Mouse (Mus musculus) heart, adult 2 months (tissue): ENCODE measurements around the gene Trpm3. TPM values are rescaled to one million over a fixed set of nuclear protein-coding genes. Genes with fewer than 3 reads are reported as not detected.

Experiments used
- DNase-seq, 2 experiments: peaks; one replicate each; pipeline ENCODE4 v3.0.0; 2021
- H3K27ac ChIP-seq: fragments of 200-600 bp; 2 replicates; pipeline ENCODE4 v1.8.1; 2022
- H3K27me3 ChIP-seq: fragments of 200-500 bp; 2 replicates; pipeline ENCODE4 v1.6.1; 2012; ENCODE audit warnings: mild to moderate bottlenecking, low read length, inconsistent platforms, mixed read lengths; ENCODE audit not compliant: control insufficient read depth, insufficient read depth
- H3K36me3 ChIP-seq: fragments of 200-500 bp; 2 replicates; pipeline ENCODE4 v1.6.1; 2012; ENCODE audit warnings: low read length, inconsistent platforms; ENCODE audit not compliant: control insufficient read depth, insufficient read depth
- H3K4me1 ChIP-seq: fragments of 200-500 bp; 2 replicates; pipeline ENCODE4 v1.6.1; 2011; ENCODE audit warnings: low read length; ENCODE audit not compliant: control insufficient read depth, insufficient read depth
- H3K4me3 ChIP-seq: fragments of 200-600 bp; 2 replicates; pipeline ENCODE4 v1.8.1; 2022
- H3K79me2 ChIP-seq: fragments of 200-500 bp; replicated peaks from 2 replicates; pipeline ENCODE4 v1.6.1; 2012; ENCODE audit warnings: mild to moderate bottlenecking, inconsistent platforms, low read length, moderate library complexity, mixed read lengths; ENCODE audit not compliant: control insufficient read depth, insufficient read depth
- H3K9ac ChIP-seq: fragments of 200-500 bp; 2 replicates; pipeline ENCODE4 v1.6.1; 2012; ENCODE audit warnings: low read depth, mild to moderate bottlenecking, control low read depth, inconsistent platforms, low read length, mixed read lengths
- CTCF ChIP-seq: fragments of 200-600 bp; IDR thresholded peaks from 2 replicates; pipeline ENCODE4 v1.8.1; 2022; ENCODE audit warnings: antibody characterized with exemption, mild to moderate bottlenecking, moderate library complexity
- EP300 ChIP-seq: fragments of 200-500 bp; IDR thresholded peaks from 2 replicates; pipeline ENCODE4 v1.6.1; 2011; ENCODE audit warnings: low read depth, low read length, control low read depth; ENCODE audit not compliant: insufficient read depth
- POLR2A ChIP-seq: fragments of 200-500 bp; IDR thresholded peaks from 2 replicates; pipeline ENCODE4 v1.6.1; 2011; ENCODE audit warnings: mild to moderate bottlenecking, low read depth, low read length, control low read depth; ENCODE audit not compliant: insufficient read depth
- WGBS: fragments of 180-500 bp; shearing (Covaris S2); methylation state at CpG from one replicate; pipeline ENCODE4 v1.1.7; 2018; 5-methylcytosine and 5-hydroxymethylcytosine counted together
- intact Hi-C: fragments of 180-260 bp; cut with DNase I; formaldehyde crosslinking; loops from one replicate; pipeline ENCODE4 v1.15.1; 2025
- polyA plus RNA-seq: library from polyadenylated mRNA; depleted of rRNA; stranded (reverse); fragments of >200 nt; gene quantifications from 2 replicates; pipeline ENCODE4 v1.2.3, GENCODE M21; 2012
- total RNA-seq, 2 experiments: library from RNA; stranded (reverse); gene quantifications; 2 replicates each; pipeline ENCODE4 v1.2.3; 2021

Gene Trpm3
- total and polyA plus RNA-seq, 3 experiments = 0.51 to 1.1 (median 0.81) TPM

DNA sequence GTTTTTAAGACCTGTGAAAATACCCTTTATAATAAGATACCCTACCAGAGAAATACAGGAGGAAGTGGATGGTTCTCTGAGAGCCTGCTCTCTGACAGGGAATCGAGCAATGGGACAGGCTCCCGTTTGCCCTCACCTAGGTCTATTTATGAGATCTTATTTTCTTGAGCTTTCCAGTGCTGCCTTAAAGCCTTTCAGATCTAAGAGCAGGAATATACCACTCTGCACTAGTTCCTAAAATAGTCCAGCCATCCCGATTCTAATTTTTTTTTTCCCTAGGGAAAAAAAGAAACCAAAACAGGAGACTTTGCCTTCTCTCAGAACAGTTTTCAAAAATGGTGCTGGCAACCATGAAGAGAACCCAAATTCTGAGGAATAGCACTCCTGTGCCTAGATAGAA is 786.4 kb downstream of the Trpm3 start:
- Histone ChIP-seq H3K4me3 (no peak overlapping the region), H3K36me3 (peaks cover 2% of the 10 kb centered on the region; the same call in 1 of the 2 replicates), H3K9ac (no peak overlapping the region), H3K27me3 (no peaks in the 10 kb centered on the region), H3K27ac (peak overlapping the region; percentile 52), H3K79me2 (no peaks in the 10 kb centered on the region), H3K4me1 (peaks cover 7% of the 10 kb centered on the region)
- 54% methylated on average over 3 of the region's 3 CpGs for WGBS
- no peak for TF ChIP-seq CTCF
- no peak for TF ChIP-seq EP300
- no peak for TF ChIP-seq POLR2A
- intact Hi-C loops = no loop called here
- DNase-seq = no peak

DNA sequence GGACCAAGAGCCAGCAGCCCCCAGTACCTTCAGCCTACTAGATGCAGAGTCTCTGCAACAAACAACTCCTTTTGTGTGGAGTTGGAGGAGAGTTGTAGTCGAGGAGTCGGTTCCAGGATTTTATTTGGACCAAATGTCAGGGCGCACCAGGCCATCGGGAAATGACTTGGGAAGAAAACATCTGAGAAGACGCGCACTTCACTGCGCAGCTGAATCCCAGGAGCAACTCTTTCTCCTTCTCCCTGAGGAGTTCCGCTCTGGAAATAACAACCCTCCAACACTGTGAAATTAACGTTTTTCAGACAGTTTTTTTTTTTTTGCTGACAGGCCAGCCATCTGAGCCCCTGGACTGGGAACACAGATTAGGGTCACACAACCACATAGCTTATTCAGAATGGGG is 787.9 kb downstream of the Trpm3 start:
- TF ChIP-seq EP300 (no peak), POLR2A (0 out of 2 replicates have a peak, but pooled peaks have one; percentile 17)
- peak; percentile 40 to 59 for DNase-seq
- WGBS = 70% methylated on average over 9 of the region's 9 CpGs
- Histone ChIP-seq H3K79me2 (no peaks in the 10 kb centered on the region), H3K4me3 (no peak overlapping the region), H3K4me1 (peaks cover 14% of the 10 kb centered on the region), H3K27me3 (no peaks in the 10 kb centered on the region), H3K27ac (peak overlapping the region; percentile 66), H3K9ac (no peak overlapping the region), H3K36me3 (peaks cover 2% of the 10 kb centered on the region; the same call in 1 of the 2 replicates)
- intact Hi-C loops = no loop called here

DNA sequence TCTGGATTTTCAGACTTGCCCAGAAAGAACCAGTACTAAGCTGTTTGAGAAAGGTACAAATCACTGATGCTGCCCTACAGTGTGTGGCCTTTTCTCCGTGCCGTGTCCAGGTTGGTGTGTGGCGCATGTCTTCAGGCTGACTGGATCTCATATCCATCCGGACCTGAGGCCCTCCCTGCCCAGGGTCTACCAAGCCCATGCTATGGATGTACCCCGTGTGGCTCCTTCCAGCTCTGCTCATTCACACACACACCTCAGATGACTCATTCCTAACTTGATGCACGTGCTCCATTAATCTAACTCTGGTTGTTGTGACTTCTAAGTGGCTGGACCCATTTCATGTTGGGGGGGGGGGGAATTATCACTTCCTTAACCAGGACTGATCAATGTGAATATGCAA is 789.5 kb downstream of the Trpm3 start:
- no peak overlapping the region for H3K4me3 ChIP-seq
- no peak for DNase-seq
- no peak overlapping the region for H3K9ac ChIP-seq
- TF ChIP-seq CTCF (no peak), POLR2A (no peak), EP300 (no peak)
- peak overlapping the region; percentile 66 for H3K27ac ChIP-seq
- peaks cover 2% of the 10 kb centered on the region; the same call in 1 of the 2 replicates for H3K36me3 ChIP-seq
- peaks cover 14% of the 10 kb centered on the region for H3K4me1 ChIP-seq
- H3K27me3 ChIP-seq = no peaks in the 10 kb centered on the region
- intact Hi-C loops = no loop called here
- 88% methylated on average over 6 of the region's 6 CpGs for WGBS
- H3K79me2 ChIP-seq = no peaks in the 10 kb centered on the region

DNA sequence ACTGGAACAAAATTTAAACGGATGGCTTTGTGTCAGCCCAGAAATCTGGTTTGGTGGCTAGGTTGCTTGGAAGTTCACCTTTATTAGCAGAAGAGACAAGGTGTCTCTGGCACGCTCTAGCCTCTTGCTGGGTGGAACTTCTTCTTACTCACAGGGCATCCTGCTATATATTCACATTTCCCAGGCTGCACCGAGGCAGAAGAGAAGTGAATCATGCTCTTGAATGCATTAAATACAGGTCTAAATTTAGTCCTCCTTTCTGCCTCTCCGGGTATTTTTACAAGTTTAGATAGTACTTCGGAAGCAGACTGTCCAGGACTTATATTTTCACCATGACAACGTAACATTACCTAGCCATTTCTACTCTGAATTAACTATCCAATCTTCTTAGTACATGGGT is 790.9 kb downstream of the Trpm3 start:
- Histone ChIP-seq H3K4me3 (no peak overlapping the region), H3K9ac (no peak overlapping the region), H3K36me3 (peaks cover 2% of the 10 kb centered on the region; the same call in 1 of the 2 replicates), H3K4me1 (peaks cover 14% of the 10 kb centered on the region), H3K79me2 (no peaks in the 10 kb centered on the region), H3K27ac (peak overlapping the region; percentile 70), H3K27me3 (no peaks in the 10 kb centered on the region)
- DNase-seq = no peak
- intact Hi-C loops = loop anchor here (1.0 kb wide), 1 partner anchor 13 kb away; no protein-coding TSS in a partner anchor
- TF ChIP-seq EP300 (no peak), POLR2A (no peak), CTCF (no peak)
- 56% methylated on average over 6 of the region's 6 CpGs for WGBS

GRCm38 (mm10) chr19:22930368-22930834 is 791.6 kb downstream of the Trpm3 start:
- 14% methylated on average over 7 of the region's 7 CpGs for WGBS
- intact Hi-C loops = loop anchor here (1.0 kb wide), 1 partner anchor 14 kb away; no protein-coding TSS in a partner anchor
- TF ChIP-seq CTCF = 0 out of 2 replicates have a peak, but pooled peaks have one; percentile 27
- 0 out of 2 replicates have a peak, but pooled peaks have one; percentile 13 for TF ChIP-seq EP300
- no peak for TF ChIP-seq POLR2A
- H3K4me1 ChIP-seq = peaks cover 14% of the 10 kb centered on the region
- H3K27me3 ChIP-seq = no peaks in the 10 kb centered on the region
- peak overlapping the region; percentile 19; the same call in 1 of the 2 replicates for H3K4me3 ChIP-seq
- peak; percentile 71 to 76 for DNase-seq
- no peaks in the 10 kb centered on the region for H3K79me2 ChIP-seq
- H3K36me3 ChIP-seq = peaks cover 2% of the 10 kb centered on the region; the same call in 1 of the 2 replicates
- H3K27ac ChIP-seq = peak overlapping the region; percentile 70
- no peak overlapping the region for H3K9ac ChIP-seq

- TF ChIP-seq CTCF = no peak
- no peak for TF ChIP-seq EP300
- TF ChIP-seq POLR2A = no peak
- intact Hi-C loops = no loop called here
- WGBS = 62% methylated on average over 6 of the region's 6 CpGs
- Histone ChIP-seq H3K4me1 (peaks cover 14% of the 10 kb centered on the region), H3K9ac (peak overlapping the region; percentile 41; the same call in 1 of the 2 replicates), H3K79me2 (no peaks in the 10 kb centered on the region), H3K4me3 (no peak overlapping the region), H3K36me3 (peaks cover 2% of the 10 kb centered on the region; the same call in 1 of the 2 replicates), H3K27me3 (no peaks in the 10 kb centered on the region), H3K27ac (peak overlapping the region; percentile 70)
- no peak for DNase-seq
These were observed 792.2 kb downstream of the Trpm3 start for GRCm38 (mm10) chr19:22931006-22931405.
